Mouse (Mus musculus) right cerebral cortex, postnatal 36 days (tissue): Measurements from ENCODE around the gene Ccdc9b.

Experiments
- DNase-seq, 2 experiments: peaks; one replicate each; pipeline ENCODE4 v3.0.0; 2022; ENCODE audit warnings: low spot score in 2 of 2, mixed read lengths in 1 of 2

The Ccdc9b gene

GRCm38 (mm10) chr2:118776295-118776694, 13.8 kb upstream of the Ccdc9b start:
- DNase-seq: no peak

- peak; percentile 68 to 81 for DNase-seq
Measured at GRCm38 (mm10) chr2:118775846-118776245, 13.4 kb upstream of the Ccdc9b start.

GRCm38 (mm10) chr2:118775396-118775795, 12.9 kb upstream of the Ccdc9b start:
- no peak for DNase-seq

GRCm38 (mm10) chr2:118774536-118774935, 12.1 kb upstream of the Ccdc9b start:
- no peak for DNase-seq

- no peak for DNase-seq
Measured at GRCm38 (mm10) chr2:118772158-118772874, 9.9 kb upstream of the Ccdc9b start, which contains the start of gene Phgr1. Gene Phgr1, plus strand, starts transcription at chr2:118772769.

GRCm38 (mm10) chr2:118766041-118767033, 3.9 kb upstream of the Ccdc9b start:
- no peak for DNase-seq

- DNase-seq: no peak
Measured at GRCm38 (mm10) chr2:118764875-118765274, 2.4 kb upstream of the Ccdc9b start.

- no peak for DNase-seq
Measured at GRCm38 (mm10) chr2:118764094-118764831, 1.8 kb upstream of the Ccdc9b start.

GRCm38 (mm10) chr2:118763469-118763868, 1.0 kb upstream of the Ccdc9b start:
- DNase-seq: peak in 1 of 2 experiments; percentile 69

- DNase-seq: no peak
Measured at GRCm38 (mm10) chr2:118762784-118763148, 305 bp upstream of the Ccdc9b start.

GRCm38 (mm10) chr2:118761358-118761757, 1.1 kb downstream of the Ccdc9b start:
- no peak for DNase-seq

GRCm38 (mm10) chr2:118760311-118761025, 2.0 kb downstream of the Ccdc9b start:
- DNase-seq: no peak

GRCm38 (mm10) chr2:118759828-118760227, 2.6 kb downstream of the Ccdc9b start:
- DNase-seq: peak in 1 of 2 experiments; percentile 39

- no peak for DNase-seq
Measured at GRCm38 (mm10) chr2:118756103-118756502, 6.4 kb downstream of the Ccdc9b start.

GRCm38 (mm10) chr2:118755407-118755806, 7.1 kb downstream of the Ccdc9b start:
- no peak for DNase-seq

- DNase-seq: no peak
Measured at GRCm38 (mm10) chr2:118754143-118754542, 8.3 kb downstream of the Ccdc9b start.

- no peak for DNase-seq
Measured at GRCm38 (mm10) chr2:118752792-118753108, 9.7 kb downstream of the Ccdc9b start.

- DNase-seq: no peak
Measured at GRCm38 (mm10) chr2:118751896-118752791, 10.3 kb downstream of the Ccdc9b start.

- DNase-seq: no peak
Measured at GRCm38 (mm10) chr2:118750476-118750875, 12.0 kb downstream of the Ccdc9b start.

GRCm38 (mm10) chr2:118749341-118749884, 13.0 kb downstream of the Ccdc9b start:
- DNase-seq: no peak
